Mouse (Mus musculus) CH12.LX (cell line): ENCODE measurements around the gene Apba2. TPM values are rescaled to one million over a fixed set of nuclear protein-coding genes. Genes with fewer than 3 reads are reported as not detected.

Experiments used
- DNase-seq: peaks from one replicate; pipeline ENCODE4 v3.0.0-alpha.2; 2013; ENCODE audit errors: extremely low read depth
- H3K27ac ChIP-seq: 2 replicates; pipeline ENCODE4 v1.5.1; 2012; ENCODE audit warnings: low read depth, mild to moderate bottlenecking, control low read depth, moderate library complexity; ENCODE audit not compliant: insufficient read depth
- H3K27me3 ChIP-seq: replicated peaks from 2 replicates; pipeline ENCODE3; 2012; ENCODE audit warnings: inconsistent platforms
- H3K36me3 ChIP-seq, 2 experiments: replicated peaks in 1 of 2; 2 replicates each; pipeline versions ENCODE3 to v1.6.1; 2012; ENCODE audit warnings: inconsistent platforms in 1 of 2, low read length in 1 of 2, mild to moderate bottlenecking in 1 of 2, mixed read lengths in 1 of 2, moderate library complexity in 1 of 2; ENCODE audit not compliant: control insufficient read depth in 1 of 2, insufficient read depth in 1 of 2
- H3K4me1 ChIP-seq, 2 experiments: 2 replicates each; pipeline ENCODE4 v1.6.1; 2012; ENCODE audit warnings: inconsistent platforms in 1 of 2, moderate library complexity in 1 of 2; ENCODE audit not compliant: insufficient read depth in 2 of 2, control insufficient read depth in 1 of 2
- H3K4me2 ChIP-seq: 2 replicates; pipeline ENCODE4 v1.6.1; 2012; ENCODE audit warnings: low read depth, mild to moderate bottlenecking, control low read depth; ENCODE audit not compliant: poor library complexity, insufficient read depth, severe bottlenecking
- H3K4me3 ChIP-seq, 3 experiments: fragments of 150-350 bp in 1 of 3; sonication (generic) in 1 of 3; replicated peaks in 1 of 3; 2 replicates each; pipeline versions ENCODE3 to v1.5.1; 2011 to 2012; ENCODE audit warnings: low read depth in 2 of 3, low read length in 2 of 3, mild to moderate bottlenecking in 2 of 3, moderate library complexity in 2 of 3, control low read depth in 1 of 3, improper control_type of control experiment in 1 of 3, inconsistent platforms in 1 of 3, mixed read lengths in 1 of 3; ENCODE audit not compliant: poor library complexity in 1 of 3
- H3K79me2 ChIP-seq: replicated peaks from 2 replicates; pipeline ENCODE4 v1.6.1; 2012; ENCODE audit warnings: mild to moderate bottlenecking, moderate library complexity; ENCODE audit not compliant: control insufficient read depth, poor library complexity, insufficient read depth, severe bottlenecking; ENCODE audit errors: extremely low read depth
- H3K9ac ChIP-seq: 2 replicates; pipeline ENCODE4 v1.6.1; 2012; ENCODE audit warnings: low read depth, mild to moderate bottlenecking, control low read depth, moderate library complexity; ENCODE audit not compliant: insufficient read depth
- H3K9me3 ChIP-seq: replicated peaks from 2 replicates; pipeline ENCODE3; 2012; ENCODE audit warnings: low read length, inconsistent platforms, mixed read lengths
- BHLHE40 ChIP-seq: IDR thresholded peaks from 2 replicates; pipeline ENCODE4 v1.6.1; 2011; ENCODE audit warnings: mild to moderate bottlenecking, low read depth, low read length, improper control_type of control experiment
- CHD1 ChIP-seq: IDR thresholded peaks from 2 replicates; pipeline ENCODE4 v1.6.1; 2012; ENCODE audit warnings: low read depth, low read length, improper control_type of control experiment, inconsistent platforms
- CHD2 ChIP-seq: IDR thresholded peaks from 2 replicates; pipeline ENCODE4 v1.6.1; 2011; ENCODE audit warnings: low read length, improper control_type of control experiment
- CTCF ChIP-seq, 2 experiments: IDR thresholded peaks in 1 of 2; conservative IDR thresholded peaks in 1 of 2; 2 replicates each; pipeline ENCODE4 v1.5.1; 2011 to 2012; ENCODE audit warnings: low read depth in 2 of 2, low read length in 2 of 2, improper control_type of control experiment in 1 of 2, inconsistent platforms in 1 of 2, mild to moderate bottlenecking in 1 of 2, moderate library complexity in 1 of 2
- EP300 ChIP-seq: IDR thresholded peaks from 2 replicates; pipeline ENCODE4 v1.6.1; 2011; ENCODE audit warnings: low read length, improper control_type of control experiment
- JUND ChIP-seq: conservative IDR thresholded peaks from 2 replicates; pipeline ENCODE4 v1.6.1; 2011; ENCODE audit warnings: low read depth, low read length, improper control_type of control experiment
- MAX ChIP-seq: IDR thresholded peaks from 2 replicates; pipeline ENCODE4 v1.6.1; 2011; ENCODE audit warnings: low read length, improper control_type of control experiment
- MAZ ChIP-seq: IDR thresholded peaks from 2 replicates; pipeline ENCODE4 v1.6.1; 2012; ENCODE audit warnings: low read depth, mild to moderate bottlenecking, inconsistent platforms, low read length, improper control_type of control experiment, moderate library complexity
- MEF2A ChIP-seq: IDR thresholded peaks from 2 replicates; pipeline ENCODE4 v1.6.1; 2014; ENCODE audit warnings: low read depth, mild to moderate bottlenecking, inconsistent platforms, low read length, improper control_type of control experiment, borderline replicate concordance
- MXI1 ChIP-seq: IDR thresholded peaks from 2 replicates; pipeline ENCODE4 v1.6.1; 2011; ENCODE audit warnings: mild to moderate bottlenecking, low read depth, low read length, improper control_type of control experiment
- MYC ChIP-seq: IDR thresholded peaks from 2 replicates; pipeline ENCODE4 v1.6.1; 2011; ENCODE audit warnings: low read depth, mild to moderate bottlenecking, improper control_type of control experiment, low read length
- NELFE ChIP-seq: IDR thresholded peaks from 2 replicates; pipeline ENCODE4 v1.6.1; 2011; ENCODE audit warnings: low read depth, low read length, improper control_type of control experiment
- NRF1 ChIP-seq: IDR thresholded peaks from 2 replicates; pipeline ENCODE4 v1.6.1; 2014; ENCODE audit warnings: low read depth, mild to moderate bottlenecking, inconsistent platforms, low read length, improper control_type of control experiment, moderate library complexity
- POLR2AphosphoS2 ChIP-seq: IDR thresholded peaks from 2 replicates; pipeline ENCODE4 v1.6.1; 2011; ENCODE audit warnings: low read depth, low read length, improper control_type of control experiment
- RAD21 ChIP-seq: IDR thresholded peaks from 2 replicates; pipeline ENCODE4 v1.6.1; 2011; ENCODE audit warnings: low read depth, mild to moderate bottlenecking, low read length, improper control_type of control experiment, moderate library complexity
- RCOR1 ChIP-seq: conservative IDR thresholded peaks from 2 replicates; pipeline ENCODE4 v1.6.1; 2012; ENCODE audit warnings: low read depth, mild to moderate bottlenecking, inconsistent platforms, low read length, improper control_type of control experiment
- SIN3A ChIP-seq: IDR thresholded peaks from 2 replicates; pipeline ENCODE4 v1.6.1; 2012; ENCODE audit warnings: low read length, improper control_type of control experiment, inconsistent platforms
- SMC3 ChIP-seq: IDR thresholded peaks from 2 replicates; pipeline ENCODE4 v1.6.1; 2011; ENCODE audit warnings: low read depth, low read length, improper control_type of control experiment
- TBP ChIP-seq: conservative IDR thresholded peaks from 2 replicates; pipeline ENCODE4 v1.6.1; 2011; ENCODE audit warnings: low read depth, low read length, improper control_type of control experiment
- UBTF ChIP-seq: IDR thresholded peaks from 2 replicates; pipeline ENCODE4 v1.6.1; 2012; ENCODE audit warnings: low read depth, mild to moderate bottlenecking, inconsistent platforms, low read length, improper control_type of control experiment, moderate library complexity
- ZC3H11A ChIP-seq: IDR thresholded peaks from 2 replicates; pipeline ENCODE4 v1.6.1; 2012; ENCODE audit warnings: low read depth, mild to moderate bottlenecking, inconsistent platforms, low read length, improper control_type of control experiment
- ZMIZ1 ChIP-seq: IDR thresholded peaks from 2 replicates; pipeline ENCODE4 v1.6.1; 2012; ENCODE audit warnings: low read depth, mild to moderate bottlenecking, inconsistent platforms, low read length, improper control_type of control experiment
- dilution Hi-C: fragments of 300-500 bp; cut with MboI; formaldehyde crosslinking; loops from 2 replicates; pipeline ENCODE4 v1.14.3; 2020; ENCODE audit warnings: low sequenced_read_pairs; ENCODE audit not compliant: extremely low pct_unique_long_range_greater_than_20kb, extremely low pct_ligation_motif_present
- in situ Hi-C: fragments of 300-500 bp; cut with MboI; formaldehyde crosslinking; loops from 3 replicates; pipeline ENCODE4 v1.14.3; 2019; ENCODE audit warnings: low sequenced_read_pairs, low pct_ligation_motif_present, low pct_unique_long_range_greater_than_20kb, mixed read lengths
- polyA plus RNA-seq: library from polyadenylated mRNA; unstranded; fragments of >175 nt; gene quantifications from 2 replicates; pipeline ENCODE4 v1.2.1, GENCODE M21; 2012; ENCODE audit warnings: low read depth; ENCODE audit not compliant: insufficient read length
- total RNA-seq, 2 experiments: library from RNA; depleted of rRNA; stranded (reverse); fragments of 300-350 nt in 1 of 2; fragments of >200 nt in 1 of 2; gene quantifications; 2 replicates each; pipeline ENCODE4 v1.2.3; 2012 to 2014

Apba2 gene
- total and polyA plus RNA-seq, 3 experiments, result 0.19 TPM; not detected in 2

GRCm38 (mm10) chr7:64741333-64742307 lies 240.1 kb downstream of the Apba2 start:
- no peak for TF ChIP-seq UBTF
- no peak for TF ChIP-seq MYC
- TF ChIP-seq CHD1, result no peak
- no peak for TF ChIP-seq POLR2AphosphoS2
- TF ChIP-seq NRF1, result no peak
- no peak for TF ChIP-seq MEF2A
- TF ChIP-seq MAZ, result no peak
- TF ChIP-seq MXI1, result no peak
- TF ChIP-seq JUND, result no peak
- TF ChIP-seq ZC3H11A, result no peak
- no peak for TF ChIP-seq MAX
- no peak for TF ChIP-seq EP300
- no peak for TF ChIP-seq SIN3A
- TF ChIP-seq NELFE, result 0 out of 2 replicates have a peak, but pooled peaks have one; percentile 30
- peak; percentile 68 for TF ChIP-seq RAD21
- no peak for TF ChIP-seq ZMIZ1
- TF ChIP-seq SMC3, result peak; percentile 50
- no peak for TF ChIP-seq BHLHE40
- no peak for TF ChIP-seq TBP
- no peak for TF ChIP-seq CHD2
- peak; percentile 57 to 75 for TF ChIP-seq CTCF (conservative IDR thresholded peaks at IDR 0.05 in 1 of 2, IDR thresholded peaks at IDR 0.05 in 1 of 2; ENCODE audit: low read depth in 2 of 2, low read length in 2 of 2)
- TF ChIP-seq RCOR1, result no peak
- dilution Hi-C loops (no loop called here), in situ Hi-C loops (loop anchor here (25.0 kb wide), 3 partner anchors 179 to 1004 kb away; partner anchors contain the start of gene Trpm1)
- no peak overlapping the region for H3K4me2 ChIP-seq
- no peaks in the 10 kb centered on the region for H3K36me3 ChIP-seq
- peak; percentile 55 for DNase-seq
- H3K9ac ChIP-seq, result no peak overlapping the region
- no peak overlapping the region for H3K4me3 ChIP-seq
- H3K4me1 ChIP-seq, result no peaks in the 10 kb centered on the region
- H3K27ac ChIP-seq, result no peak overlapping the region
- H3K9me3 ChIP-seq, result no peaks in the 10 kb centered on the region
- H3K27me3 ChIP-seq, result peaks cover 31% of the 10 kb centered on the region
- H3K79me2 ChIP-seq, result no peaks in the 10 kb centered on the region
